Mouse (Mus musculus) small intestine, adult 2 months (tissue): ENCODE measurements at regions not wholly inside any gene's neighbourhood (a gene's known extent, or its start where the extent isn't known, plus 50 kb on each side); places are given as distances from the start of the nearest gene placed in this dataset.

Experiments
- CTCF ChIP-seq: fragments of 200-500 bp; IDR thresholded peaks from 2 replicates; pipeline ENCODE4 v1.5.1; 2012; ENCODE audit warnings: low read depth, mild to moderate bottlenecking, control low read depth, inconsistent platforms, low read length, moderate library complexity, mixed read lengths; ENCODE audit not compliant: insufficient replicate concordance, insufficient read length; ENCODE audit errors: extremely low read depth
- POLR2A ChIP-seq: fragments of 200-500 bp; IDR thresholded peaks from 2 replicates; pipeline ENCODE4 v1.6.1; 2012; ENCODE audit warnings: low read depth, mild to moderate bottlenecking, control low read depth, inconsistent platforms, low read length, moderate library complexity

GRCm38 (mm10) chr6:140187106-140187505 is 145.8 kb upstream of the Plcz1 start:
- TF ChIP-seq CTCF = no peak
- TF ChIP-seq POLR2A = no peak
